Mouse (Mus musculus) bone marrow macrophage, adult 2 months (primary cell): ENCODE measurements at regions not wholly inside any gene's neighbourhood (a gene's known extent, or its start where the extent isn't known, plus 50 kb on each side); places are given as distances from the start of the nearest gene placed in this dataset.

Source experiments
- CTCF ChIP-seq: IDR thresholded peaks from 2 replicates; pipeline ENCODE4 v1.5.1; 2012; ENCODE audit warnings: low read depth, mild to moderate bottlenecking, low read length, moderate library complexity
- POLR2A ChIP-seq: IDR thresholded peaks from 2 replicates; pipeline ENCODE4 v1.6.1; 2012; ENCODE audit warnings: mild to moderate bottlenecking, low read depth, low read length, borderline replicate concordance

DNA sequence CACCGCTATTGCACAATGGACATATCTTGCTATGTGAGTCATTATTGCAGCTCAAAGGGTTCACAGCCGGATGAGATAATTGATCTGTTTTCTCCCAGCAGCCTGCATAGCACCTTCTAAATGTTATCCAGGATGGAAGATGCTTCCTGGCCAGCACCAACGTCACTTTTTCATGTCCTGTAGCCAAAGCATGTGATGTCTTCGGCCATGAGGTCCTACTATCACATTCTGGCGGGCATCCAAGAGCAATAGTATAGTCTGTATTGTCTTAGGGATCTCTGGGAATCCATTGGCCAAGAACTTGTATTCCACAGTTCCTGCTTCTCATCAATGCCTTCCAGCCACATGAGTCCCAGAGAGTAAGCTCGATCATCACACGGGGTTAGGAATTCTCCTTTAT is 70.6 kb downstream of the Npy start:
- TF ChIP-seq CTCF (no peak), POLR2A (no peak)
